Mouse (Mus musculus) E14TG2a.4 (cell line): ENCODE results near the gene Bcl2l15.

ENCODE experiments used
- H3K27me3 ChIP-seq: 2 replicates; pipeline ENCODE4 v1.6.1; 2014; ENCODE audit warnings: low read length, control low read depth; ENCODE audit not compliant: insufficient read depth
- H3K36me3 ChIP-seq: 2 replicates; pipeline ENCODE4 v1.6.1; 2014; ENCODE audit warnings: low read length, control low read depth; ENCODE audit not compliant: insufficient read depth
- H3K4me1 ChIP-seq: replicated peaks from 2 replicates; pipeline ENCODE4 v1.6.1; 2014; ENCODE audit warnings: low read depth, low read length, control low read depth
- H3K4me3 ChIP-seq: replicated peaks from 2 replicates; pipeline ENCODE4 v1.5.1; 2014; ENCODE audit warnings: mild to moderate bottlenecking, low read length
- H3K9me3 ChIP-seq: 2 replicates; pipeline ENCODE4 v1.6.1; 2014; ENCODE audit warnings: low read length, control low read depth
- CTCF ChIP-seq: conservative IDR thresholded peaks from 2 replicates; pipeline ENCODE4 v1.5.1; 2014; ENCODE audit warnings: low read length
- NANOG ChIP-seq: IDR thresholded peaks from 2 replicates; pipeline ENCODE4 v1.6.1; 2014; ENCODE audit warnings: borderline replicate concordance, low read length, mixed read lengths
- POU5F1 ChIP-seq: IDR thresholded peaks from 2 replicates; pipeline ENCODE4 v1.6.1; 2014; ENCODE audit warnings: low read length, borderline replicate concordance

The Bcl2l15 gene

DNA sequence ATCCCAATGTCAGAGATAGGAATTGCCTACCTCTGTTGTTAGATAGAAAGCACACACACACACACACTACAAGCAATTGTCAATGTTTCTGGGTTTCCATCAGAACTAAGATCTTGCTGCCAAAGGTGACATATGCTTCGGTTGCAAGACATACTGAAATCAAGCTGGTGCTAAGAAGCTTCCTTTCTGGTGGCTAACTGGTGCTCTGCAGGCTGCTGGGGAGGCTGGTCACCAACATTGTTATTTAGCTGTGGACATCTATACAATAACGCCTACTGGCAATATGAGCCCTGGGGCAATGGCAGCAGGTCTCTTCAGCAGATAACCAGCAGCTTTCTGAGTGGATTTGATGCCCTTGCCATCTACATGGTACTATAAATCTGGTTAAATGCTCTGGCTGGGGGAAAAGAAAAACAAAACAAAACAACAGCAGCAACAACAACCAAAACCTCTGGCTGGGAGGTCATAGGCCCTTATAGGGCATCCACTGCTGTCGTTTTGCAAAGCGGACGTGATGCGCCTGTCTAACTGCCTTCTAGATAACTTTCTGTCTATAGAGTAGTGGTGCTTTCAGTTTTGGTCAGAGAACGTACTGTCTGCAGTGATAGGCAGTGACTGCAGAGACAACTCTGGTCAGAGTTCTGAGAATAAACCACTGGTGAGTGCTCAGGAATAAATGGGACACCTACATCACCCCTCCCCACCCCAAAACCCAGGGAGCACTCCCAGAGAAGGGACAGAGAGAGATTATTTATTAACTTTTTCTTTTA is 24.8 kb downstream of the Bcl2l15 start:
- no peak overlapping the region for H3K4me3 ChIP-seq
- H3K9me3 ChIP-seq = no peaks in the 10 kb centered on the region
- H3K27me3 ChIP-seq = no peaks in the 10 kb centered on the region
- TF ChIP-seq CTCF (no peak), POU5F1 (no peak), NANOG (no peak)
- H3K4me1 ChIP-seq = peaks cover 30% of the 10 kb centered on the region
- no peaks in the 10 kb centered on the region for H3K36me3 ChIP-seq

DNA sequence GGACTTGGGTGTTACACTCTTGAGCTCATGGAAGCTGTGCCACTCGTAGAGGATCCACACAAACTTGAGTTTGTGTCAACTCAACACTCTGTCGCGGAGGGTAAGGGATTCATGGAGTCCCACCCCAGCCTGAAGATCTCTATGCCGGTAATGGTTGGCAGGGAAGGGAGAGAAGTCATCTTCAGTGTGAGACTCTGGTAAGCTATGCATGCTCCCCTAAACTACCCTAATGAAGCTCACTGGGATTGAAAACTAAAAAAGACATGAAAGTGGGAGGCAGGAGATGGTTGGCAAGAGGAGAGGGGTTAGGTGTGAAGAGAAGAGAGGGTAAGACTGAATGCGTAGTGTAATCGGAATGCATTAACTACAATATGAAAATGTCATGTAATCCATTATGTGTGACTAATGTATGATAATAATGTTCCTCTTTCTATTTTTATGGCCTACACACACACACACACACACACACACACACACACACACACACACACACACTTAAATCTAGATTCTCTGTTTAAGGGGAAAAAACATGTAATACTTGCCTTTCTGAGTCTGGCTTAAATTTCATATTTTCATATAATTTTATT is 25.7 kb downstream of the Bcl2l15 start:
- no peak overlapping the region for H3K4me3 ChIP-seq
- no peaks in the 10 kb centered on the region for H3K27me3 ChIP-seq
- no peak for TF ChIP-seq CTCF
- no peak for TF ChIP-seq POU5F1
- TF ChIP-seq NANOG = no peak
- peaks cover 24% of the 10 kb centered on the region for H3K4me1 ChIP-seq
- no peaks in the 10 kb centered on the region for H3K36me3 ChIP-seq
- H3K9me3 ChIP-seq = no peaks in the 10 kb centered on the region

DNA sequence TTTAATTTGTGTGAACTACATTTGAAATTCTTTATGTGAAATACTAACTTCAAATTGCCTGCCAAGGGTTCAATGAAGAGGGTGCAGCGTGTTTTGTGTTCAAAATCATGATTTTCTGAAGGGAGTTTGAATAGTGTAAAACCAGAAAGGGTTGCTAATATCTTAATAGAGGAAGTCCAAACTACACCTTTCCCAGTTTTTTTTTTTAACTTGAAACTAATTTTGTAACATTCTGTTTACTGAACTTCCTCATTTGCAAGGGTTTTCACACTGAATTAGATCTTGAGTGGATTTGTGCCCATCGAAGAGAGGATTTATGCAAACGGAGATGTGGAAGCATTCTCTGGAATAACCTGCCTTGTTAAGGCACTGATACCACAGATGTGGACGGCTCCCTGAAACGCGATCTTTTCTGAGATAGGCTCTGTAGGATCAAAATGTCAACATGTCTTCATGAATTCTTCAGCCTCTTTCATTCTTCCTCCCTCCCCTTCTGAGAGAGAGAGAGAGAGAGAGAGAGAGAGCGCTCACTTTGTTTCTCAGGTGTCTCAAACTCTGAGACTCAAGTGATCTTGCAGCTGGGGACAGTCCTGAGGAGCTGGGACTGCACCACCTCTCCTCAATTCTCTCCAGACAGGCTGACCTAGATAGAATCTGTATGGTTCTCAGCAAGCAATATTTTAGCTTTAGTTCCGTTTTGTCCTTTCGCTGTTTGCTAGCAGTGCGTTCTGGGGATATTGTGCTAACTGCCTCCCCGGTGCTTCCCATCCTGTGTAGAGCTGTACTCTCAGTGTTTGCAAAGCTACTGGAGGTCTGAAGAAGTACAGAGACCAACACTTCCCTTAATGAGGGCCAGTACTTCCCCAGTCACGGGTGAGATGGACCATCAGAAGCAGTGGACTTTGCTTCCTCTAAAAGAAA is 26.7 kb downstream of the Bcl2l15 start, which contains the start of gene Ptpn22:
Ptpn22 (plus strand) TSS at position 915 of the 921 bp plus-strand sequence.
- Histone ChIP-seq H3K27me3 (no peaks in the 10 kb centered on the region), H3K36me3 (no peaks in the 10 kb centered on the region), H3K4me3 (no peak within 1 kb of the TSS), H3K4me1 (peaks cover 23% of the 10 kb centered on the region), H3K9me3 (no peaks in the 10 kb centered on the region)
- TF ChIP-seq CTCF = no peak

DNA sequence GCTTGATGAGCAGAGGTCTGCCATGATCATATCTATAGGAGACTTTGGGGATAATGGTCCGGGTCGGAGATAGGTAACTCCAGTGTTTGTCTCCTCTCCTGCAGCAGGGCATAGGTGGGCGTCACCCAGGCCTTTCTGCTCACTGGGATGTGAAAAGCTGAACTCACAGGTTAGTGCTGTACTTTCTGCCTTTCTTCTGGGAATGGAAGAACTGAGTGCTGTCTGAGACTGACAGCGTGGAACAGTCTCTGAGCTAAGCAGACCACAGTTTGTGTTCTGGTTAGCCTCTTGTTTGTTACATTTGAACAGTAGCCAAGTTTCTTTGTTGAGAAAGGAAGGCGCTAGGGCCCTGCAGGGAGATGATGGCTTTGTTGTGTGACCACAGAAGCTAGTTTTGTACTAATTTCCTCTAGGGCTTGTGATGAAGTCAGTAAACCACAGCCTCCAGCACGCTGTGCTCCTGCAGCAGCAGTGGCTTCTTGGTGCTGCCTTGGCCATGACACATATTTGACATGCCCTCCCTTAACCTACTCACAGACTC is 27.5 kb downstream of the Bcl2l15 start:
- H3K36me3 ChIP-seq = no peaks in the 10 kb centered on the region
- no peak for TF ChIP-seq CTCF
- no peak for TF ChIP-seq POU5F1
- TF ChIP-seq NANOG = no peak
- H3K9me3 ChIP-seq = no peaks in the 10 kb centered on the region
- H3K4me1 ChIP-seq = peaks cover 20% of the 10 kb centered on the region
- no peak overlapping the region for H3K4me3 ChIP-seq
- no peaks in the 10 kb centered on the region for H3K27me3 ChIP-seq

DNA sequence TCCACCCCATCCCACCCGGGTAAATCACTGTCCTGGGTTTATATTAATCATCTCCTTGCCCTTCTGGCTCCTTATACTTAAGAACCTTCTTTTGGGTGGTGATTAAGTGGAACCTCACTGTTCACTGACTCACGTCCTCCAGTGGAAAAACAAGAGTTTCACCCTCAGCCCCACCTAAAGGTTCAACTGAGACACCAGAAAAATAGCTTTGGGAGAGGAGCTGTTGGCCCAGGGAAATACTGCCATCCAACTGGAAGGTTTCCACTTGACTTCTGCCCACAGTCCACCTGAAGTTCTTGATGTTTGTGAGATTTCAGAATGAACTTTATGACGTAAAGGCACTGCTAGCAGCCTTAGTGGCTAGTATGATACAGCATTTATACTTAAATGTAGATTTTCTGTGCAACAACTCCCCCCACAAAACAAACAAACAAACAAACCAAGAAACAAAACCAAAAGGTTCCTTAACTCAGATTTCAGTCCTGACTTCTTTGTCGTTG is 30.4 kb downstream of the Bcl2l15 start:
- H3K36me3 ChIP-seq = no peaks in the 10 kb centered on the region
- H3K4me1 ChIP-seq = no peaks in the 10 kb centered on the region; the same call in 1 of the 2 replicates
- no peak overlapping the region for H3K4me3 ChIP-seq
- no peak for TF ChIP-seq CTCF
- no peak for TF ChIP-seq POU5F1
- H3K9me3 ChIP-seq = no peaks in the 10 kb centered on the region
- no peaks in the 10 kb centered on the region for H3K27me3 ChIP-seq

DNA sequence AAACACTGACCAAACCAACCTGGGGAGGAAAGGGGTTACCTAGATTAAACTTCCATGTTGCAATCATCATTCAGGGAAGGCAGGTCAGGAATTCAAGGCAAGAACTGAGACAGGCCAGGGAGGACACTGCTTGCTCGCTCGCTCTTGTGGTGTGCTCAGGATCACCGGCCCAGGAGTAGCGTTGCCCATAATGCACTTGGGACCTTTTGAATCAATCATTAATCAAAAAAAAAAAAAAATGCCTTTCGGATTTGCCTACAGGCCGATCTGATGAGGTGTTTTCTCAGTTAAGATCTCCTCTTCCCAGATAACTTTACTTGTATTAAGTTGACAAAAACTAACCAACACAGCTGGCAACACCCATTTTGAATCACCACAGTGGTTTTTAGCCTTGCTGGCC is 31.8 kb downstream of the Bcl2l15 start:
- H3K27me3 ChIP-seq = no peaks in the 10 kb centered on the region
- no peaks in the 10 kb centered on the region for H3K9me3 ChIP-seq
- TF ChIP-seq NANOG = no peak
- no peak for TF ChIP-seq POU5F1
- no peak for TF ChIP-seq CTCF
- H3K4me3 ChIP-seq = no peak overlapping the region
- no peaks in the 10 kb centered on the region for H3K4me1 ChIP-seq
- no peaks in the 10 kb centered on the region for H3K36me3 ChIP-seq

DNA sequence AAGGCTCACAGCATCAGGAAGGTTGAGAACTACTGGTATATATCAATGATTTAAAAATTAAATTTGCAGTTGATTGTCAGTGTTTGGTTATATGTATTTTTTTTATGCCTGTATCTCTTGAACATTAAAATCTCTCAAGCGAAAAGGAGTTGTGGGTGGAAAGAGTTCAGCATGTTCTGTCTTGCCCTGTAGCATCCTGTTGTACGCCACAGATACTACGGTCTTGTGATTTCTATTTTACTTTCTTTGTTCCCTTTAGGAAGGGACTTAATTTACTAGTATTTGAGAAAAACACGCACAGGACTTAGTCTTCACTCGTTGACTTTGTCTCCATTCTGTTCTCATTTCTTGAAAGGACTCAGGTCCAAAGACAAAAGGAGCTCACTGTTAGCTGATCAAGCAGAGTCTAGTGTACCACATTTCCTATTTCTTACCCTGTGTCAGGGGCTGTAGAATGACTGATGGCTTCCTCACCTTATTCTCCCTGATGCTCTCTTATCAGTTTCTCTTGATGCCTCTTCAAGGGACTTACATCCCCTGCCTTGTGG is 35.1 kb downstream of the Bcl2l15 start:
- no peaks in the 10 kb centered on the region for H3K4me1 ChIP-seq
- no peaks in the 10 kb centered on the region for H3K36me3 ChIP-seq
- TF ChIP-seq CTCF (no peak), NANOG (no peak), POU5F1 (no peak)
- H3K27me3 ChIP-seq = no peaks in the 10 kb centered on the region
- no peaks in the 10 kb centered on the region for H3K9me3 ChIP-seq
- H3K4me3 ChIP-seq = no peak overlapping the region

DNA sequence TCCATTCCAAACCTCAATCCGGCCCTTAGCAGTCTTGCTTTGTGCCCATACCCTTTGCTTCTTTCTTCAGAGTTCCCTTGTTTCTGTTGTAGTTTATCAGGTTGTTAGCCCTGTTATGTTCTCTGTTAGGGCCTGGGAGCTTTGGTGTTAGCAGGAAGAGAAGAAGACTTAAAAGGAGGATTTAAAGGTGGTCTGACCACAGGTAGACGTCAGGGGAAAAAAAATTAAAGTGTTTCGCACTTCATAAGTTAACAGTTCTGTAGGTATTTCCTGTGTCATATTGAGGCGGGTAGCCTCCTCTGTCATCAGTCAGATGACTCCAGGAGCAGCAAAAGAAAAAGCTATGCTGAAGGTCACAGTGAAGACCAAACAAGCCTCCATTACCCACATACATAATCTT is 35.6 kb downstream of the Bcl2l15 start:
- Histone ChIP-seq H3K36me3 (no peaks in the 10 kb centered on the region), H3K27me3 (no peaks in the 10 kb centered on the region), H3K4me3 (no peak overlapping the region), H3K4me1 (no peaks in the 10 kb centered on the region), H3K9me3 (no peaks in the 10 kb centered on the region)
- no peak for TF ChIP-seq NANOG
- no peak for TF ChIP-seq CTCF
- TF ChIP-seq POU5F1 = no peak
